Mouse (Mus musculus) layer of hippocampus, adult 6 months (tissue): ENCODE data around the gene Gm9732. TPM values are rescaled to one million over a fixed set of nuclear protein-coding genes. Genes with fewer than 3 reads are reported as not detected.

ENCODE experiments used
- long read RNA-seq, 2 experiments: library from polyadenylated mRNA; unstranded; transcript quantifications; one replicate each; pipeline ENCODE4 v2.0.0; 2019 to 2020
- polyA plus RNA-seq: library from polyadenylated mRNA; unstranded; fragments of <200 nt; fragmentation: Nextera tagmentation; gene quantifications from 2 replicates; pipeline ENCODE4 v1.2.3, GENCODE M21; 2021

Gene Gm9732
- not detected in 2 replicates for polyA plus RNA-seq
- long read RNA-seq, experiment 1 = 0 reads
- long read RNA-seq, experiment 2 = 0 reads

GRCm38 (mm10) chr14:43274986-43275511 lies at the start of gene Gm9732:
Gene Gm9732 (plus strand): TSS chr14:43275036.

DNA sequence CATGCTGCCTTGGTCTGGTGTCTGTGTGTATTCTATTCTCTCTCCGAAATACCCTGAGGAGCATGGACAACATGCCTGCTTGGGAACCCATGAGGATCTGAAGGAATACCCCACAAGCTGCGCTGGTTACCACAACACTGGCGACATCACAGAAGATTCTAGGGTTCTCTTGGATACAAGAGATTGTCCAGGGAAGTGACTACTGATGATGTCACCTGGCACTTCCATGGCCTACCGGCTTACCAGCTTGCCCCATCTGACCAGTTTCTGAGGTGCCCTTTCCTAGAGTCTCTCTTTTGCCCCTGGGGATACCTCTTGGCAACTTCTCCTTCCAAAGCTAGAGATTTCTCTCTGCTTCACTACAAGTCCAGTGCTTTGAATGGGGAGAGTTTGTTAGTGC lies 39.6 kb upstream of the Gm9732 start, which contains the start of gene Gm8122:
Gm8122 (minus strand) TSS at position 101 of the 400 bp plus-strand sequence.

GRCm38 (mm10) chr14:43258349-43258748 lies 16.5 kb upstream of the Gm9732 start, which contains the start of gene Gm8126:
Gene Gm8126 (plus strand): TSS chr14:43258649.

GRCm38 (mm10) chr14:43293503-43293902 lies 18.7 kb downstream of the Gm9732 start, which contains the start of gene Gm8127:
Gene Gm8127 (minus strand): TSS chr14:43293832.

GRCm38 (mm10) chr14:43347711-43348110 lies 72.9 kb downstream of the Gm9732 start, which contains the start of gene 1700001F09Rik:
Gene 1700001F09Rik (minus strand): TSS chr14:43347811.

Other genes starting within 250 kb of the Gm9732 start
- gene Gm8094, start 198.4 kb upstream of the Gm9732 start, polyA plus RNA-seq = not detected in 2 replicates
- gene Gm8104, start 174.4 kb upstream of the Gm9732 start, polyA plus RNA-seq = 0.16 TPM in 1 of 2 replicates, not detected in the other
- gene Gm7233, start 95.2 kb upstream of the Gm9732 start, polyA plus RNA-seq = not detected in 2 replicates
- gene Gm8122, start 39.7 kb upstream of the Gm9732 start, polyA plus RNA-seq = not detected in 2 replicates
- not detected in 2 replicates for gene Gm8126, start 16.4 kb upstream of the Gm9732 start, polyA plus RNA-seq
- gene Gm8127, start 18.8 kb downstream of the Gm9732 start, polyA plus RNA-seq = not detected in 2 replicates
- gene 1700001F09Rik, start 72.8 kb downstream of the Gm9732 start, polyA plus RNA-seq = not detected in 2 replicates
- not detected in 2 replicates for gene Gm8138, start 141.3 kb downstream of the Gm9732 start, polyA plus RNA-seq